Mouse (Mus musculus) myocyte (in vitro differentiated cells): Measurements from ENCODE around the gene Nt5c2. TPM values are rescaled to one million over a fixed set of nuclear protein-coding genes. Genes with fewer than 3 reads are reported as not detected.

Source experiments
- H3K27me3 ChIP-seq: one replicate; pipeline ENCODE4 v1.6.1; 2011; ENCODE audit not compliant: control insufficient read depth, insufficient read depth, insufficient read length
- H3K36me3 ChIP-seq: one replicate; pipeline ENCODE4 v1.6.1; 2011; ENCODE audit not compliant: control insufficient read depth, insufficient read depth
- H3K4me2 ChIP-seq: one replicate; pipeline ENCODE4 v1.6.1; 2011; ENCODE audit warnings: low read depth, control low read depth
- H3K4me3 ChIP-seq: one replicate; pipeline ENCODE4 v1.5.1; 2011; ENCODE audit warnings: mild to moderate bottlenecking, control low read depth, moderate library complexity
- H3K79me2 ChIP-seq: one replicate; pipeline ENCODE4 v1.6.1; 2011; ENCODE audit not compliant: control insufficient read depth, insufficient read depth
- H3ac ChIP-seq: one replicate; pipeline ENCODE4 v1.6.1; 2011; ENCODE audit not compliant: control insufficient read depth, insufficient read length
- CEBPB ChIP-seq: IDR thresholded peaks from 2 replicates; pipeline ENCODE4 v1.6.1; 2011; ENCODE audit warnings: mild to moderate bottlenecking, moderate library complexity; ENCODE audit not compliant: poor library complexity, insufficient read depth, severe bottlenecking
- E2F4 ChIP-seq: IDR thresholded peaks from one replicate; pipeline ENCODE4 v1.6.1; 2011; ENCODE audit warnings: mild to moderate bottlenecking, control low read depth, moderate library complexity; ENCODE audit not compliant: insufficient read depth
- MAX ChIP-seq: IDR thresholded peaks from one replicate; pipeline ENCODE4 v1.6.1; 2011; ENCODE audit warnings: low read depth, mild to moderate bottlenecking, control low read depth
- MYOD1 ChIP-seq, 3 experiments: IDR thresholded peaks; one replicate each; pipeline ENCODE4 v1.6.1; 2011; ENCODE audit warnings: control low read depth in 2 of 3, low read depth in 2 of 3, mild to moderate bottlenecking in 2 of 3, moderate library complexity in 1 of 3; ENCODE audit not compliant: insufficient read length in 2 of 3, control insufficient read depth in 1 of 3
- MYOG ChIP-seq, 3 experiments: IDR thresholded peaks; one replicate each; pipeline ENCODE4 v1.6.1; 2011; ENCODE audit warnings: control low read depth in 2 of 3, low read depth in 2 of 3, mild to moderate bottlenecking in 2 of 3; ENCODE audit not compliant: insufficient read length in 2 of 3, control insufficient read depth in 1 of 3, insufficient read depth in 1 of 3
- POLR2A ChIP-seq: IDR thresholded peaks from one replicate; pipeline ENCODE4 v1.6.1; 2011; ENCODE audit warnings: low read depth, mild to moderate bottlenecking, control low read depth, moderate library complexity; ENCODE audit not compliant: insufficient read length
- POLR2AphosphoS2 ChIP-seq: IDR thresholded peaks from one replicate; pipeline ENCODE4 v1.6.1; 2011; ENCODE audit warnings: low read depth, control low read depth; ENCODE audit not compliant: insufficient read length
- REST ChIP-seq: IDR thresholded peaks from one replicate; pipeline ENCODE4 v1.6.1; 2011; ENCODE audit warnings: mild to moderate bottlenecking, control low read depth, moderate library complexity; ENCODE audit not compliant: insufficient read depth, insufficient read length
- SRF ChIP-seq: IDR thresholded peaks from one replicate; pipeline ENCODE4 v1.6.1; 2011; ENCODE audit warnings: low read depth; ENCODE audit not compliant: control insufficient read depth, insufficient read length
- TCF12 ChIP-seq: IDR thresholded peaks from one replicate; pipeline ENCODE4 v1.6.1; 2011; ENCODE audit warnings: mild to moderate bottlenecking, control low read depth; ENCODE audit not compliant: poor library complexity, insufficient read depth, severe bottlenecking
- TCF3 ChIP-seq: IDR thresholded peaks from one replicate; pipeline ENCODE4 v1.6.1; 2011; ENCODE audit warnings: low read depth, control low read depth; ENCODE audit not compliant: insufficient read length
- USF1 ChIP-seq: IDR thresholded peaks from one replicate; pipeline ENCODE4 v1.6.1; 2011; ENCODE audit warnings: low read depth, mild to moderate bottlenecking, control low read depth, moderate library complexity
- polyA plus RNA-seq: library from polyadenylated mRNA; unstranded; fragments of >200 nt; fragmentation: generic; extraction: Trizol; gene quantifications from one replicate; pipeline ENCODE4 v1.2.1, GENCODE M21; 2012; ENCODE audit warnings: missing spikeins

Nt5c2 gene
- polyA plus RNA-seq, 1 experiment = 19.5 TPM

DNA sequence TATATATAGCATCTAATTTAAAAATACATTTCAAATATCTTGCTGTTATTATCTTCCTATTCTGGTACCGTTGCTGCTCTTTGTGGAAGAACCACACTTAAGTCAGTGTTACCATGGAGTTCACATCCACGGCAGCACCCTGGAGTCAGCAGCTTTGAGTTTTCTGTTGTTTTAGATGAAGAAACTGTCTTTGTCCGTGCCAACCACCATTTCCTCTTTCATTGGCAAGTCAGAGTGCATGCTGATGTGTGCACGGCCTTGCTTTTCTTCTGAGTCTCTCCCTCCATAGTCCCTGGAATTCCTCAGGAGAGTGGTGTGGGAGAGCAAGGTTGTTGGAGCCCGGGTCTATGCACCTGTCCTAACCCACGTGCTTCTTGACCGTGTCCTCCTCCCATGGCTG, 156.8 kb downstream of the Nt5c2 start:
- no peaks in the 10 kb centered on the region for H3K27me3 ChIP-seq
- H3K36me3 ChIP-seq = no peaks in the 10 kb centered on the region
- no peak overlapping the region for H3K4me3 ChIP-seq
- H3K79me2 ChIP-seq = no peaks in the 10 kb centered on the region
- H3ac ChIP-seq = no peak overlapping the region
- no peak for TF ChIP-seq TCF12
- H3K4me2 ChIP-seq = no peak overlapping the region

- Histone ChIP-seq H3K27me3 (no peaks in the 10 kb centered on the region), H3K79me2 (no peaks in the 10 kb centered on the region), H3K4me2 (no peak overlapping the region), H3K36me3 (no peaks in the 10 kb centered on the region), H3ac (no peak overlapping the region), H3K4me3 (no peak overlapping the region)
- TF ChIP-seq TCF3 (no peak), POLR2AphosphoS2 (no peak), MYOD1 (IDR thresholded peaks at IDR 0.05; ENCODE audit: control insufficient read depth in 1 of 3, insufficient read length in 2 of 3, low read depth in 2 of 3) (no peak), MAX (no peak), REST (no peak), USF1 (no peak), CEBPB (no peak), POLR2A (no peak), SRF (no peak), MYOG (IDR thresholded peaks at IDR 0.05; ENCODE audit: control insufficient read depth in 1 of 3, insufficient read depth in 1 of 3, insufficient read length in 2 of 3, low read depth in 2 of 3) (no peak), TCF12 (no peak), E2F4 (no peak)
Measured at GRCm38 (mm10) chr19:46857277-46857989, 157.5 kb downstream of the Nt5c2 start.

GRCm38 (mm10) chr19:46856780-46857179, 158.2 kb downstream of the Nt5c2 start:
- Histone ChIP-seq H3K79me2 (no peaks in the 10 kb centered on the region), H3K4me2 (no peak overlapping the region), H3ac (no peak overlapping the region), H3K27me3 (no peaks in the 10 kb centered on the region), H3K36me3 (no peaks in the 10 kb centered on the region), H3K4me3 (no peak overlapping the region)
- no peak for TF ChIP-seq E2F4
- no peak for TF ChIP-seq POLR2A
- TF ChIP-seq TCF12 = no peak
- TF ChIP-seq REST = no peak
- no peak for TF ChIP-seq MYOD1 (IDR thresholded peaks at IDR 0.05; ENCODE audit: control insufficient read depth in 1 of 3, insufficient read length in 2 of 3, low read depth in 2 of 3)
- no peak for TF ChIP-seq MYOG (IDR thresholded peaks at IDR 0.05; ENCODE audit: control insufficient read depth in 1 of 3, insufficient read depth in 1 of 3, insufficient read length in 2 of 3, low read depth in 2 of 3)
- no peak for TF ChIP-seq POLR2AphosphoS2
- no peak for TF ChIP-seq SRF
- no peak for TF ChIP-seq MAX
- no peak for TF ChIP-seq USF1

DNA sequence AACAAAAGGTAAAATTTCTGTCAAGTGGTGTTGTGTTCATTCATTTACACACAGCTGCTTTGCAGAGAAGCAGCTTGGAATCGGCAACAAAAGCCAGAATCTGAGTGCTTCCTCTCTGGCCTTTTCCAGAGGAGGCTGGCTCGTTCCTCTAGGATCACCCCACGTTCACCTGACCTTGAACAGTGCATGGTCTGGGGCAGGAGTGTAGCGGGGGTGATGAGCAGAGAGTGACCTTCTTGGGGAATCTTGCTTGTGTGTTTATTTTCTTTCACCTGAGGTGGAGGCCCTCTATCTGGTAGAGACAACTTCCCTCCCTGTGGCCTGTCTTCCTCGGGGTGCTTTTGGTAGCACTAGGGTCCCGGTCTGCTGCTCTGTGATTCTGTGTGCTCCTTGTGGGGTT, 158.7 kb downstream of the Nt5c2 start:
- no peak overlapping the region for H3ac ChIP-seq
- H3K4me3 ChIP-seq = no peak overlapping the region
- TF ChIP-seq MAX = no peak
- no peak for TF ChIP-seq POLR2AphosphoS2
- TF ChIP-seq MYOG (IDR thresholded peaks at IDR 0.05; ENCODE audit: control insufficient read depth in 1 of 3, insufficient read depth in 1 of 3, insufficient read length in 2 of 3, low read depth in 2 of 3) = no peak
- no peak for TF ChIP-seq SRF
- no peak for TF ChIP-seq MYOD1 (IDR thresholded peaks at IDR 0.05; ENCODE audit: control insufficient read depth in 1 of 3, insufficient read length in 2 of 3, low read depth in 2 of 3)
- TF ChIP-seq POLR2A = no peak
- no peak for TF ChIP-seq CEBPB
- no peak for TF ChIP-seq REST
- no peak for TF ChIP-seq USF1
- TF ChIP-seq TCF12 = no peak
- TF ChIP-seq E2F4 = no peak
- no peak overlapping the region for H3K4me2 ChIP-seq
- no peaks in the 10 kb centered on the region for H3K79me2 ChIP-seq
- H3K27me3 ChIP-seq = no peaks in the 10 kb centered on the region
- H3K36me3 ChIP-seq = no peaks in the 10 kb centered on the region

- Histone ChIP-seq H3K4me3 (no peak overlapping the region), H3ac (no peak overlapping the region), H3K36me3 (no peaks in the 10 kb centered on the region), H3K4me2 (no peak overlapping the region), H3K79me2 (no peaks in the 10 kb centered on the region), H3K27me3 (no peaks in the 10 kb centered on the region)
- no peak for TF ChIP-seq POLR2A
Measured at GRCm38 (mm10) chr19:46849443-46849997, 165.4 kb downstream of the Nt5c2 start.
